Mouse (Mus musculus): Measurements from ENCODE around the gene Selplg.
A peak's percentile ranks its signal among the peaks of the same experiment; 100 is the strongest.

Gene Selplg

GRCm38 (mm10) chr5:113832490-113832901 lies at the start of gene Selplg:
Gene Selplg, minus strand, starts transcription at chr5:113832644.
- DNase-seq: no peak

GRCm38 (mm10) chr5:113881136-113881535 lies 48.7 kb upstream of the Selplg start:
- DNase-seq: no peak

- DNase-seq: no peak
Observed at GRCm38 (mm10) chr5:113878943-113879617, 46.6 kb upstream of the Selplg start.

GRCm38 (mm10) chr5:113877565-113877964 lies 45.1 kb upstream of the Selplg start:
- no peak for DNase-seq

GRCm38 (mm10) chr5:113876176-113876575 lies 43.7 kb upstream of the Selplg start:
- DNase-seq: no peak

GRCm38 (mm10) chr5:113875625-113876024 lies 43.2 kb upstream of the Selplg start:
- no peak for DNase-seq

- DNase-seq: no peak
Observed at GRCm38 (mm10) chr5:113874063-113875024, 41.9 kb upstream of the Selplg start.

- DNase-seq: peak; percentile 39 to 41
Observed at GRCm38 (mm10) chr5:113872936-113873912, 40.8 kb upstream of the Selplg start.

- no peak for DNase-seq
Observed at GRCm38 (mm10) chr5:113871903-113872548, 39.6 kb upstream of the Selplg start.

- peak in 1 of 2 experiments; percentile 53 for DNase-seq
Observed at GRCm38 (mm10) chr5:113870393-113871040, 38.1 kb upstream of the Selplg start.

GRCm38 (mm10) chr5:113869132-113869531 lies 36.7 kb upstream of the Selplg start:
- peak; percentile 55 to 76 for DNase-seq

GRCm38 (mm10) chr5:113864992-113865391 lies 32.5 kb upstream of the Selplg start:
- DNase-seq: no peak

GRCm38 (mm10) chr5:113863994-113864393 lies 31.6 kb upstream of the Selplg start:
- no peak for DNase-seq

GRCm38 (mm10) chr5:113862418-113862817 lies 30.0 kb upstream of the Selplg start:
- DNase-seq: no peak

GRCm38 (mm10) chr5:113861294-113861693 lies 28.9 kb upstream of the Selplg start:
- no peak for DNase-seq

- DNase-seq: no peak
Observed at GRCm38 (mm10) chr5:113858971-113859370, 26.5 kb upstream of the Selplg start.

GRCm38 (mm10) chr5:113858550-113858949 lies 26.1 kb upstream of the Selplg start:
- DNase-seq: no peak

GRCm38 (mm10) chr5:113857631-113858030 lies 25.2 kb upstream of the Selplg start:
- no peak for DNase-seq

GRCm38 (mm10) chr5:113856631-113857030 lies 24.2 kb upstream of the Selplg start:
- no peak for DNase-seq

GRCm38 (mm10) chr5:113855696-113856095 lies 23.3 kb upstream of the Selplg start:
- peak; percentile 43 to 76 for DNase-seq

- no peak for DNase-seq
Observed at GRCm38 (mm10) chr5:113855117-113855516, 22.7 kb upstream of the Selplg start.
